Mouse (Mus musculus) liver, embryonic 15.5 days (tissue): ENCODE measurements around the gene Sncb. TPM values are rescaled to one million over a fixed set of nuclear protein-coding genes. Genes with fewer than 3 reads are reported as not detected.

Experiments
- ATAC-seq: fragments of 200-750 bp; cut with Nextera tagmentation; 2 replicates; pipeline ENCODE4 v1.8.0; 2017; ENCODE audit warnings: moderate number of reproducible peaks, mild to moderate bottlenecking, moderate library complexity; ENCODE audit not compliant: insufficient read depth
- H3K27ac ChIP-seq: fragments of 300-500 bp; sonication (generic); replicated peaks from 2 replicates; pipeline ENCODE4 v1.5.1; 2015; ENCODE audit warnings: mild to moderate bottlenecking, inconsistent platforms
- H3K27me3 ChIP-seq: fragments of 300-500 bp; sonication (generic); 2 replicates; pipeline ENCODE4 v1.6.1; 2015; ENCODE audit warnings: mild to moderate bottlenecking, inconsistent platforms
- H3K36me3 ChIP-seq: fragments of 300-500 bp; sonication (generic); replicated peaks from 2 replicates; pipeline ENCODE4 v1.6.1; 2015; ENCODE audit warnings: moderate library complexity, mild to moderate bottlenecking, inconsistent platforms
- H3K4me1 ChIP-seq: fragments of 300-500 bp; sonication (generic); replicated peaks from 2 replicates; pipeline ENCODE4 v1.6.1; 2015; ENCODE audit warnings: inconsistent platforms
- H3K4me2 ChIP-seq: fragments of 300-500 bp; sonication (generic); 2 replicates; pipeline ENCODE4 v1.6.1; 2015; ENCODE audit warnings: moderate library complexity, mild to moderate bottlenecking, inconsistent platforms
- H3K4me3 ChIP-seq: fragments of 300-500 bp; sonication (generic); replicated peaks from 2 replicates; pipeline ENCODE4 v1.5.1; 2015; ENCODE audit warnings: mild to moderate bottlenecking, inconsistent platforms
- H3K9ac ChIP-seq: fragments of 300-500 bp; sonication (generic); 2 replicates; pipeline ENCODE4 v1.6.1; 2015; ENCODE audit warnings: moderate library complexity, mild to moderate bottlenecking, inconsistent platforms
- H3K9me3 ChIP-seq: fragments of 300-500 bp; sonication (generic); replicated peaks from 2 replicates; pipeline ENCODE4 v1.6.1; 2016; ENCODE audit warnings: inconsistent platforms
- WGBS: fragments of 180-500 bp; shearing (Covaris S2); methylation state at CpG from one replicate; pipeline ENCODE4 v1.1.7; 2015; ENCODE audit warnings: mixed read lengths; ENCODE audit not compliant: insufficient replicate concordance; 5-methylcytosine and 5-hydroxymethylcytosine counted together
- polyA plus RNA-seq: library from polyadenylated mRNA; unstranded; fragments of >200 nt; fragmentation: Nextera tagmentation; extraction: Ambion mirVana; gene quantifications from 2 replicates; pipeline ENCODE4 v1.2.1, GENCODE M21; 2015

Gene Sncb
- polyA plus RNA-seq, 1 experiment from 2014 or later: not detected

DNA sequence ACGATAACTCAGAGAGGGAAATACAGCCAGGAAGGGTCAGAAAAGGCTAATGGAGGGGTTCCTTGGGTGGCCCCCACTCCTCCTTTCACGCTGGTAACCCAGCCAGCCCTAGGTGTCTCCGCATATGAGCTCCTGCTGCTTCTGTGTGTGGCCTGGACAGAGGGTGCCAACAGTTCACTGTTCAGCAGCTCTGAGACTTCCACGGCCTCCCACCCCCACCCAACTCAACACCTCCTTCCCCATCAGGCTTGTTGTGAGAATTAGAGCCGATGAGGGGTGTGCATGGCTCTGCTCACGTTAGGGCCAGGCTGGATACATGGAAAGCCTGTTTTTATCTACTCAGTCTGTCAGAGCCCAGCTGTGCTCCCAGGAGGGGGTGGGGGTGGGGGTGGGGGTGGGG, 20.3 kb downstream of the Sncb start:
- 27% methylated on average over 6 of the region's 6 CpGs for WGBS

DNA sequence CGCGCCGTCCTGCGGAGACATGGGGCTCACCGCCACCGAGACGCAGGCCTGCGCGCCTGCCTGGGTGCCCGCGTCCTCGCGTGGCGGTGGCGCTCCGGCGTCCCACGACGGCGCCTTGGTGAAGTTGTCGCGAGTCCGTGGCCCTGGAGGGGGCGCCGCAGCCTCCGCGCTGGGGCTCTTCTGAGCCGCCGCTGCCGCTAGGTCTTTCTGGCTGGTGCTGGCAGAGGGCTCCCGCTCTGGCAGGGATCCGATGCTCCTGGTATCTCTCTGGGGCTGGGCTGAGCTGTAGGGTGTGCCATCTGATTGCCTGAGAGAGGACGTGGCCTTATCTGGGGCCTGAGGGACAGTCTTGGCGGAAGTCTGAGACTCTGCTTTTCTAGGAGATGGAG, 28.2 kb downstream of the Sncb start:
- no peak overlapping the region; the same call in 1 of the 2 replicates for H3K4me3 ChIP-seq
- no peak for ATAC-seq
- no peaks in the 10 kb centered on the region for H3K36me3 ChIP-seq
- H3K9me3 ChIP-seq: no peaks in the 10 kb centered on the region
- no peak overlapping the region for H3K9ac ChIP-seq
- no peak overlapping the region for H3K27ac ChIP-seq
- 4% methylated on average over 34 of the region's 34 CpGs for WGBS
- no peaks in the 10 kb centered on the region; the same call in 1 of the 2 replicates for H3K4me1 ChIP-seq
- H3K27me3 ChIP-seq: peaks cover 55% of the 10 kb centered on the region
- peak overlapping the region; percentile 47 for H3K4me2 ChIP-seq

More for the DNA sequence above, 20.3 kb downstream of the Sncb start:
- ATAC-seq: no peak
- H3K36me3 ChIP-seq: no peaks in the 10 kb centered on the region
- H3K27ac ChIP-seq: no peak overlapping the region
- no peak overlapping the region for H3K4me3 ChIP-seq
- H3K4me1 ChIP-seq: peaks cover 7% of the 10 kb centered on the region
- H3K9me3 ChIP-seq: no peaks in the 10 kb centered on the region
- no peak overlapping the region for H3K4me2 ChIP-seq
- H3K27me3 ChIP-seq: peaks cover 71% of the 10 kb centered on the region
- H3K9ac ChIP-seq: no peak overlapping the region

DNA sequence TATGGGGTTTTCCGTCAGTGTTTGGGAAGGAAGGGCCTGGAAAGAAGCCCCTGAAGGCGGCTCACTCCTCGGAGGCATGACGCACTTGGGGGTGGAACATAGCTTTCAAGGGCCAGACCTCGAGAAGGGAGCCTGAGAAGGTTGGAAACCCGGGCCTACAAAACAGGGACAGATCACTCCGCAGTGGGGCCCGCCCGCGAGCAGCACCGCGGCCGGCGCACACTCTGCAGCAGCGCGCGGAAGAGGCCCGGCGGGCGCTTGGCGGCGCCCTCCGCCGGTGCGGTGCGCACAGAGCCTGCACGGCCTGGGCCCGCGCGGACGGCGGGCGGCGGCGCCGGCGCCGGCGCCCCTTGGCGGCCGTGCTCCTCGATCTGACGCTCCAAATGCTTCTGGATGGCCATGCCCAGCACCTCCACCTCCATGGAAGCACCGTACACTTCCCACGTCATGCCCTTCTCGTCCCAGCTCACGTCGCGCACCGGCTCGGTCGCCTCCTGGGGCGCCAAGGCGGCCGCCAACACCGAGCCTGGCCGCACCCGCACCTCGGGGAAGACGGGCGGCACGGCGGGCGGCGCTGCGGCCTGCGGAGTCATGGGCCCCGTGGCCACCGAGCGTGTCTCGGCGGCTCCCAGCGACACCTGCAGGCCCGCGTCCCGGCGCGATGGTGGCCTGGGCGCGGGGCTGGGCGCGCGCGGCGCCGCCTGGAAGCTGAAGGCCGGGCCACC, 28.7 kb downstream of the Sncb start:
- Histone ChIP-seq H3K9me3 (no peaks in the 10 kb centered on the region), H3K4me2 (peak overlapping the region; percentile 47), H3K36me3 (no peaks in the 10 kb centered on the region), H3K4me3 (no peak overlapping the region; the same call in 1 of the 2 replicates), H3K27me3 (peaks cover 55% of the 10 kb centered on the region), H3K9ac (no peak overlapping the region), H3K27ac (no peak overlapping the region), H3K4me1 (no peaks in the 10 kb centered on the region; the same call in 1 of the 2 replicates)
- ATAC-seq: no peak; the same call in 1 of the 2 replicates
- 1% methylated on average over 87 of the region's 87 CpGs for WGBS

DNA sequence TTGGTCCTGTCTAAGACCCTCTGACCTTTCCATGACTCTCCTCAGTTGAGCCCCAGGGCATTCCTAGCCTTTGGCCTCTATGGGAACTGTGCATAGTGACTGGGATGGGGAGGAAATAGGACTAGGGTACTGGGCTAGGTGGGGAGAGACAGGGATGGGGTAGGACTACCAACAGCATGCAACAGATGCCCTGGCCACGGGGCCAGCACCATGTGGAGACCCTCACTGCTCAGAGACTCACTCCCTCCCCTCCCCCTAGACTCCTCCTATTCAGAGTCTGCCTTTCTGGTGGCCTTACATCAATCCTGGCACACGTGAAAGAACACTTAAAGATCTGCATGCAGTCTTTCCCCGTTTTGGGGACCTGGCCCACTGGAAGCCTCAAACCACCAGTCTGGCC, 29.5 kb downstream of the Sncb start:
- 12% methylated on average over 3 of the region's 3 CpGs for WGBS
- Histone ChIP-seq H3K27ac (no peak overlapping the region), H3K27me3 (peaks cover 55% of the 10 kb centered on the region), H3K36me3 (no peaks in the 10 kb centered on the region), H3K4me1 (no peaks in the 10 kb centered on the region; the same call in 1 of the 2 replicates), H3K4me3 (no peak overlapping the region), H3K9ac (no peak overlapping the region), H3K9me3 (no peaks in the 10 kb centered on the region), H3K4me2 (no peak overlapping the region)
- no peak for ATAC-seq

DNA sequence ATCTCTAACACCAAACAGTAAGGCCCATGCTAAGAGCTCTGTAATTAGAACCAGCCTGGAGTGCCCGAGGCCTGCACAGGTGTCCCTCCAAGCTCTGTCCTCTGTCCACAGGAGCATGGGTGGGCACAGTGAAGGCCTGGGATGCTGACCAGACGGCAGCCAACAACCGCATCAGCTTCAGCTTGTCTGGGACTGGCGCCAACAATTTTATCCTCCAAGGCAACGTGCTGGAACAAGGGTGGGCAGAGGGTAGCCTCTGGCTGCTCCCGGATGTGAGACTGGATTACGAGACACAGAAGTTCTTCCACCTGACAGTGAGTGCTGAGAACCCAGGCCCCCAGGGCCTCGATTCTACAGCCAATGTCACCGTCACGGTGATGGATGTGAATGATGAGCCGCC, 40.3 kb downstream of the Sncb start:
- Histone ChIP-seq H3K9me3 (no peaks in the 10 kb centered on the region), H3K9ac (no peak overlapping the region), H3K4me2 (no peak overlapping the region), H3K27ac (no peak overlapping the region), H3K4me3 (no peak overlapping the region), H3K27me3 (no peaks in the 10 kb centered on the region), H3K4me1 (no peaks in the 10 kb centered on the region), H3K36me3 (peaks cover 8% of the 10 kb centered on the region)
- 52% methylated on average over 11 of the region's 11 CpGs for WGBS
- no peak for ATAC-seq

DNA sequence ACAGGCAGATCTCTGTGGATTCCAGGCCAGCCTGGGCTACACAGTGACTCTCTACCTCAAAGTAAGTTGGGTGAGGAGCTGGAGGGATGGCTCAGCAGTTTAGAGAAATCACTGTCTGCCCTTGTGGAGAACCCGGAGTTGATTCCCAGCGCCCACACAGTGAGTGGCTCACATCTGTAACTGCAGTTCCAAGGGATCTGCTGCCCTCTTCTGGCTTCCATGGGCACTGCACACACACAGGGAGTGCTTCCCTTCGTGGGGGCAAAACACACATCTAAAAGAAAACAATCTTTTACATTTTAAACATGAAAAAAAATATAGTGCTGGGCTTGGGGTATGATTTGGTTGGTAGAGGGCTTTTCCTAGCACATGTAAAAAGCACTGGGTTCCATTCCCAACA, 43.3 kb downstream of the Sncb start:
- ATAC-seq: no peak
- H3K4me1 ChIP-seq: no peaks in the 10 kb centered on the region
- H3K27me3 ChIP-seq: no peaks in the 10 kb centered on the region
- H3K9ac ChIP-seq: no peak overlapping the region
- no peak overlapping the region for H3K27ac ChIP-seq
- H3K9me3 ChIP-seq: no peaks in the 10 kb centered on the region
- no peak overlapping the region for H3K4me2 ChIP-seq
- WGBS: 69% methylated on average over 3 of the region's 3 CpGs
- no peak overlapping the region for H3K4me3 ChIP-seq
- peaks cover 8% of the 10 kb centered on the region for H3K36me3 ChIP-seq

DNA sequence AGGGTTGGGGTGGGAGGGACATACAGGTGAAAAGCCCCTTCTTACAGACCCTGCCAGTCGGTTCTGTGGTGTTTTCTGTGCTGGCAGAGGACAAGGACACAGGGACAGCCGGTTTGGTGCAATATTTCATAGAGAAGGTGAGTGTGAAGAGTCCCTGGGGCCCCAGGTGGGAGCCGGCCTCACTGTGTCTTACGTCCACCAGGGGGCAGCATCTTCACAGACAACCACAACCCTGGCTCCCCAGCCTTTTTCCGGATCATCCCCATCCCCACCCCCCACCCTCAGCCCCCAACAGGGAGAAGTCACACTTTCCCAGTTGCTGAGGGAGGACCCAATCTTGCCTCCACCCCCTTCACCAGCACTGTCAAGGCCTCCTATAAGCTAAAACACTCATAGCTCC, 49.5 kb downstream of the Sncb start:
- Histone ChIP-seq H3K4me1 (no peaks in the 10 kb centered on the region), H3K4me3 (no peak overlapping the region), H3K9ac (no peak overlapping the region), H3K27me3 (no peaks in the 10 kb centered on the region), H3K4me2 (no peak overlapping the region), H3K36me3 (0 out of 2 replicates have a peak, but pooled peaks cover 4% of the 10 kb centered on the region), H3K27ac (no peak overlapping the region), H3K9me3 (no peaks in the 10 kb centered on the region)
- WGBS: 6% methylated on average over 5 of the region's 5 CpGs
- no peak for ATAC-seq

DNA sequence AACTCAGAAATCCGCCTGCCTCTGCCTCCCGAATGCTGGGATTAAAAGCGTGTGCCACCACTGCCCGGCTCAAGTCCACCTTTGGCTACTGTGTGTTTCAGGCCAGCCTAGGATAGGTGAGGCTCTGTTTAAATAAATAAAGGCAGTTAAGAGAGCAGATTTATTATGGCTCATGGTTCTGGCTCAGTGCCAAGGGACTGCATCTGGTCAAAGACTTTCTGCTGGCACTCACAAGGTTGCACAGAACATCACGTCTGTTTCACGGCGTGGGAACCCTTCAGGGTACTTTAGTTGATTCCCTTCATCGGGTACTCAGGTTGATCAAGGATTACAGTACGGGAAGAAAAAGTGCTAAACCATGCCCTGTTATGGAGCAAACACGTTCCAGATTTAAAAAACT, 51.4 kb downstream of the Sncb start:
- no peaks in the 10 kb centered on the region for H3K27me3 ChIP-seq
- ATAC-seq: no peak
- 64% methylated on average over 10 of the region's 10 CpGs for WGBS
- no peaks in the 10 kb centered on the region for H3K4me1 ChIP-seq
- H3K27ac ChIP-seq: no peak overlapping the region
- H3K9ac ChIP-seq: no peak overlapping the region
- no peak overlapping the region for H3K4me3 ChIP-seq
- 0 out of 2 replicates have a peak, but pooled peaks cover 4% of the 10 kb centered on the region for H3K36me3 ChIP-seq
- H3K9me3 ChIP-seq: no peaks in the 10 kb centered on the region
- no peak overlapping the region for H3K4me2 ChIP-seq

DNA sequence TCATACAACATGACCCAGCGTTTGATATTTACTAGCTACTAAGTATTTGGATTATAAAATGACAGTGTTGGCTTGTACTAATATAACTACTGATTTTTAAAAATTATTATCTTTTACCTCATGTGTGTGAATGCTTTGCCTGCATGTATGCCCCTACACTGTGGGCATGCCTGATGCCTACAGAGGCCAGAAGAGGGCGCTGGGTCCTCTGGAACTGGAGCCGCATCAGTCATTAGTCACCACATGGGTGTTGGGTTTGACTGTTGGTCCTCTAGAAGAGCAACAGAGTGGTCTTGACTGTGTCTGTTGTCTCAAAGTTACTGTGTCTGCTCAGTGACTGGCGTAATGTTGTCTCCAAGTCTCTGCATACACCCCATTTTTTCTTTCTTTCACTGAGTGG, 52.0 kb downstream of the Sncb start:
- ATAC-seq: no peak
- Histone ChIP-seq H3K4me1 (no peaks in the 10 kb centered on the region), H3K4me3 (no peak overlapping the region), H3K9me3 (no peaks in the 10 kb centered on the region), H3K9ac (no peak overlapping the region), H3K36me3 (0 out of 2 replicates have a peak, but pooled peaks cover 4% of the 10 kb centered on the region), H3K27me3 (no peaks in the 10 kb centered on the region), H3K27ac (no peak overlapping the region), H3K4me2 (no peak overlapping the region)
- WGBS: 36% methylated on average over 4 of the region's 4 CpGs

DNA sequence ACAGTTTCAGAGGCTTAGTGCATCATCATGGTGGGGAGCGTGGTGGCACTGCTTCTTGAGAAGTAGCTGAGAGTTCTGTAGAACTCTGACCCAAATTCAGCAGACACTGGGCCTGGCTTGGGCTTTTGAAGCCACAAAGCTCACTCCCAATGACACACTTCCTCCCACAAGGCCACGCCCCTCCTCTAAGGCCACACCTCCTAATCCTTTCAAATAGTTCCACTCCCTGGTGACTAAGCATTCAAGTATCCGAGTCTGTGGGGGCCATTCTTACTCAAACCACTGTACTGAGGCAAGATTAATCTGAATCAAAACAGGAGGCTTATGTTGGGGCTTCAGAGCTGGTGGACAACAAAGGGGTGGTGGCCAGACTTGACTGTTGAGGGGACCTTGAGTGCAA, 55.5 kb downstream of the Sncb start:
- H3K27ac ChIP-seq: no peak overlapping the region
- peaks cover 5% of the 10 kb centered on the region; the same call in 1 of the 2 replicates for H3K4me1 ChIP-seq
- H3K27me3 ChIP-seq: no peaks in the 10 kb centered on the region
- H3K4me2 ChIP-seq: no peak overlapping the region
- 50% methylated on average over 3 of the region's 3 CpGs for WGBS
- no peaks in the 10 kb centered on the region for H3K9me3 ChIP-seq
- no peak for ATAC-seq
- no peak overlapping the region for H3K4me3 ChIP-seq
- H3K36me3 ChIP-seq: no peaks in the 10 kb centered on the region
- no peak overlapping the region for H3K9ac ChIP-seq
